Mouse (Mus musculus) heart, embryonic 11.5 days (tissue): ENCODE data around the gene S100a4. TPM values are rescaled to one million over a fixed set of nuclear protein-coding genes. Genes with fewer than 3 reads are reported as not detected.

ENCODE experiments used
- ATAC-seq: fragments of 200-750 bp; cut with Nextera tagmentation; replicated peaks from 2 replicates; pipeline ENCODE4 v1.8.0; 2017; ENCODE audit warnings: moderate library complexity; ENCODE audit not compliant: insufficient number of reproducible peaks, low FRiP score, low TSS enrichment
- H3K27ac ChIP-seq: fragments of 300-500 bp; sonication (generic); 2 replicates; pipeline ENCODE4 v1.5.1; 2014; ENCODE audit warnings: mild to moderate bottlenecking, low read depth, low read length
- H3K27me3 ChIP-seq: fragments of 300-500 bp; sonication (generic); 2 replicates; pipeline ENCODE4 v1.6.1; 2014; ENCODE audit warnings: mild to moderate bottlenecking, low read length, mixed read lengths; ENCODE audit not compliant: control insufficient read depth, insufficient read depth
- H3K36me3 ChIP-seq: fragments of 300-500 bp; sonication (generic); 2 replicates; pipeline ENCODE4 v1.6.1; 2014; ENCODE audit warnings: mild to moderate bottlenecking, low read length, moderate library complexity, mixed read lengths; ENCODE audit not compliant: control insufficient read depth, insufficient read depth
- H3K4me1 ChIP-seq: fragments of 300-500 bp; sonication (generic); 2 replicates; pipeline ENCODE4 v1.6.1; 2014; ENCODE audit warnings: low read length; ENCODE audit not compliant: control insufficient read depth, insufficient read depth
- H3K4me2 ChIP-seq: fragments of 300-500 bp; sonication (generic); 2 replicates; pipeline ENCODE4 v1.6.1; 2014; ENCODE audit warnings: mild to moderate bottlenecking, moderate library complexity
- H3K4me3 ChIP-seq: fragments of 300-500 bp; sonication (generic); 2 replicates; pipeline ENCODE4 v1.5.1; 2014; ENCODE audit warnings: low read depth, low read length
- H3K9ac ChIP-seq: fragments of 300-500 bp; sonication (generic); 2 replicates; pipeline ENCODE4 v1.6.1; 2014; ENCODE audit warnings: mild to moderate bottlenecking, low read depth, low read length, moderate library complexity
- H3K9me3 ChIP-seq: fragments of 300-500 bp; sonication (generic); replicated peaks from 2 replicates; pipeline ENCODE4 v1.6.1; 2016; ENCODE audit warnings: low read length; ENCODE audit not compliant: control insufficient read depth
- WGBS: fragments of 180-500 bp; shearing (Covaris S2); extraction: QIAGEN DNeasy Blood & Tissue Kit; methylation state at CpG from one replicate; pipeline ENCODE4 v1.1.7; 2014; ENCODE audit not compliant: insufficient replicate concordance; 5-methylcytosine and 5-hydroxymethylcytosine counted together
- polyA plus RNA-seq: library from polyadenylated mRNA; unstranded; fragments of >200 nt; fragmentation: Nextera tagmentation; extraction: Ambion mirVana; gene quantifications from 2 replicates; pipeline ENCODE4 v1.2.1, GENCODE M21; 2014

Gene S100a4
- polyA plus RNA-seq, 1 experiment from 2014 or later = 3.5 TPM

DNA sequence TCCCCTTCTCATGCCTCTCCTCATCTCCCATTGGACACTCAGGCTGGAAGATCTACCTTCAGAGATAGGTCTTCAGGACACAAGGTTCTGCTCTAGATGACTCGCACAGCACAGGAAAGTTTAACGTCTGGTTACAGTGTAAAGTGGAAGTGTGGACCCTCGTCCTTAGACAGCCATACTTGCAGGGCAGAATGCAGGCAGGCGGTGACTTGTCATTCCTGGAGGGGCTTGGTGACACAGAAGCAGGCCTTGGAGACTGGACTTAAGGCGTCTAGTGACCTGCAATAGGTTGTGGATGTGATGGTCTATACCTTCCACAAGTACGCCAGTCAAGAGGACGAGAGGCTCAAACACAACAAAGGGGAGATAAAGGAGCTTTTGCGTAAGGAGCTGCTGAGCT, 13.6 kb upstream of the S100a4 start, which contains the start of gene S100a2:
S100a2 (plus strand) TSS at position 301 of the 400 bp plus-strand sequence.
- no peak within 1 kb of the TSS for H3K27ac ChIP-seq
- no peak for ATAC-seq
- H3K9ac ChIP-seq = no peak within 1 kb of the TSS
- H3K9me3 ChIP-seq = no peaks in the 10 kb centered on the region
- H3K27me3 ChIP-seq = no peaks in the 10 kb centered on the region
- H3K36me3 ChIP-seq = no peaks in the 10 kb centered on the region
- WGBS = 73% methylated on average over 8 of the region's 8 CpGs
- no peak within 1 kb of the TSS for H3K4me2 ChIP-seq
- H3K4me3 ChIP-seq = no peak within 1 kb of the TSS
- H3K4me1 ChIP-seq = no peaks in the 10 kb centered on the region

GRCm38 (mm10) chr3:90594466-90594865, 9.1 kb upstream of the S100a4 start:
- no peak overlapping the region for H3K4me2 ChIP-seq
- H3K4me1 ChIP-seq = no peaks in the 10 kb centered on the region
- no peaks in the 10 kb centered on the region for H3K36me3 ChIP-seq
- no peaks in the 10 kb centered on the region for H3K27me3 ChIP-seq
- no peaks in the 10 kb centered on the region for H3K9me3 ChIP-seq
- H3K4me3 ChIP-seq = no peak overlapping the region
- 57% methylated on average over 1 of the region's 1 CpGs for WGBS
- H3K9ac ChIP-seq = no peak overlapping the region
- no peak for ATAC-seq
- no peak overlapping the region for H3K27ac ChIP-seq

- WGBS = 59% methylated on average over 5 of the region's 5 CpGs
Observed at GRCm38 (mm10) chr3:90595556-90595955, 8.0 kb upstream of the S100a4 start.

GRCm38 (mm10) chr3:90596810-90597209, 6.8 kb upstream of the S100a4 start:
- WGBS = 86% methylated on average over 6 of the region's 6 CpGs
- H3K27ac ChIP-seq = no peak overlapping the region
- H3K4me2 ChIP-seq = no peak overlapping the region
- H3K4me1 ChIP-seq = no peaks in the 10 kb centered on the region
- no peaks in the 10 kb centered on the region for H3K36me3 ChIP-seq
- no peaks in the 10 kb centered on the region for H3K27me3 ChIP-seq
- H3K9ac ChIP-seq = no peak overlapping the region
- no peak for ATAC-seq
- no peaks in the 10 kb centered on the region for H3K9me3 ChIP-seq
- H3K4me3 ChIP-seq = no peak overlapping the region

More at GRCm38 (mm10) chr3:90595556-90595955, 8.0 kb upstream of the S100a4 start:
- H3K27me3 ChIP-seq = no peaks in the 10 kb centered on the region
- H3K36me3 ChIP-seq = no peaks in the 10 kb centered on the region
- no peak for ATAC-seq
- no peak overlapping the region for H3K4me3 ChIP-seq
- H3K27ac ChIP-seq = no peak overlapping the region
- no peak overlapping the region for H3K4me2 ChIP-seq
- no peak overlapping the region for H3K9ac ChIP-seq
- H3K9me3 ChIP-seq = no peaks in the 10 kb centered on the region
- H3K4me1 ChIP-seq = no peaks in the 10 kb centered on the region

- Histone ChIP-seq H3K9me3 (no peaks in the 10 kb centered on the region), H3K4me2 (no peak overlapping the region), H3K36me3 (no peaks in the 10 kb centered on the region), H3K4me3 (no peak overlapping the region), H3K27me3 (no peaks in the 10 kb centered on the region), H3K27ac (no peak overlapping the region), H3K9ac (no peak overlapping the region), H3K4me1 (no peaks in the 10 kb centered on the region)
- 26% methylated on average over 6 of the region's 6 CpGs for WGBS
- ATAC-seq = no peak
Observed at GRCm38 (mm10) chr3:90597736-90598135, 5.8 kb upstream of the S100a4 start.

DNA sequence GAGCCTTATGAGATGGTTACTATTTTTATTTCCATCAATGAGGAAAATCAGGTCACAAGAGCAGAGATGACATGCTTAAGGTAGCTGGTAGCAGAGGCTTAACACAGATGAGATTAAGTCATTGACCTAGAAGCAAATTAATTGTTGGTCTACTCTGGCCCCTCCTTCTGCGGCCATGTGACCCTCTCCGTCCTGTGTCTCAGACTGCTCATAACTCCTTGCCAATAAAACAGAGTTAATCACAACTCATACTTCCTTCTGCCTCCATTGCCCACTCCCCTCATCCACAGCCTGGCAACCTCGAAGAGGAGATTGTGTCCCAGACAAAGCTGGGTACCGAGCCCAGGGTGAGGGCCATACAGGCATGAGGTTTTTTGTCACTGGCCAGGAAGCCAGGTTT, 5.4 kb upstream of the S100a4 start:
- Histone ChIP-seq H3K4me1 (0 out of 2 replicates have a peak, but pooled peaks cover under 1% of the 10 kb centered on the region), H3K27me3 (no peaks in the 10 kb centered on the region), H3K9me3 (no peaks in the 10 kb centered on the region), H3K4me3 (no peak overlapping the region), H3K4me2 (no peak overlapping the region), H3K36me3 (no peaks in the 10 kb centered on the region), H3K27ac (no peak overlapping the region), H3K9ac (no peak overlapping the region)
- WGBS = 81% methylated on average over 4 of the region's 4 CpGs
- no peak for ATAC-seq

GRCm38 (mm10) chr3:90599401-90599800, 4.2 kb upstream of the S100a4 start:
- ATAC-seq = no peak
- Histone ChIP-seq H3K9me3 (no peaks in the 10 kb centered on the region), H3K4me1 (peaks cover 5% of the 10 kb centered on the region; the same call in 1 of the 2 replicates), H3K9ac (no peak overlapping the region), H3K27ac (no peak overlapping the region), H3K4me2 (no peak overlapping the region), H3K4me3 (no peak overlapping the region), H3K36me3 (no peaks in the 10 kb centered on the region), H3K27me3 (no peaks in the 10 kb centered on the region)
- 68% methylated on average over 3 of the region's 3 CpGs for WGBS

DNA sequence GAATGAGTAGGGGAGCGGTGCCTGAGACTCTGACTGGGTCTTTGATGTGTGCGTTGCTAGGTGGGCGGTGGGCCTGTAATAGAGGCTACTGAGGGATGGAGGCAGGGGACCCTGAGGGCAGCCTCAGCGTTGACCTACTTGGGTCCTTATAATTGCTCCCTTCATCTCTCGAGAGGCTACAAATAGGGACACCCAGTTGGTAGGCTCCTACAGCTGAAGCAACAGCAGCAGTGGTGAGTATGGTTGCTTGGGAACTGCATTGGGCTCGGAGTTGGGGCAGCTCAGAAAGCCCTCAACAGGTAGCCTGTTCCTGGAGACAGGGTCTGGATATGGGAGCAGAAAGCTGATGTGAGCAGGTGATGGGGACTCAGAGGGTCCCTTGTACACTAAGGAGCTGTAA, 3.5 kb upstream of the S100a4 start:
- 70% methylated on average over 6 of the region's 6 CpGs for WGBS
- Histone ChIP-seq H3K27me3 (no peaks in the 10 kb centered on the region), H3K4me1 (peaks cover 5% of the 10 kb centered on the region; the same call in 1 of the 2 replicates), H3K4me2 (no peak overlapping the region), H3K9me3 (no peaks in the 10 kb centered on the region), H3K4me3 (no peak overlapping the region), H3K27ac (no peak overlapping the region), H3K36me3 (no peaks in the 10 kb centered on the region), H3K9ac (no peak overlapping the region)
- ATAC-seq = no peak

GRCm38 (mm10) chr3:90600458-90601195, 2.9 kb upstream of the S100a4 start:
- no peak for ATAC-seq
- H3K27me3 ChIP-seq = no peaks in the 10 kb centered on the region
- WGBS = 64% methylated on average over 8 of the region's 8 CpGs
- no peak overlapping the region for H3K4me3 ChIP-seq
- H3K4me2 ChIP-seq = no peak overlapping the region
- no peaks in the 10 kb centered on the region for H3K9me3 ChIP-seq
- H3K36me3 ChIP-seq = no peaks in the 10 kb centered on the region
- H3K9ac ChIP-seq = no peak overlapping the region
- no peak overlapping the region for H3K27ac ChIP-seq
- H3K4me1 ChIP-seq = peaks cover 5% of the 10 kb centered on the region; the same call in 1 of the 2 replicates
